Mouse (Mus musculus): Measurements from ENCODE around the gene Sned1. TPM values are rescaled to one million over a fixed set of nuclear protein-coding genes. Genes with fewer than 3 reads are reported as not detected.
"Not testable (repeated sequence)": the region's sequence is repeated elsewhere in the genome, so short reads cannot be mapped to it uniquely, and the experiment has no call there.

Gene Sned1
- total and polyA plus RNA-seq, 3 experiments, result 7.2 to 8.9 (median 7.6) TPM

DNA sequence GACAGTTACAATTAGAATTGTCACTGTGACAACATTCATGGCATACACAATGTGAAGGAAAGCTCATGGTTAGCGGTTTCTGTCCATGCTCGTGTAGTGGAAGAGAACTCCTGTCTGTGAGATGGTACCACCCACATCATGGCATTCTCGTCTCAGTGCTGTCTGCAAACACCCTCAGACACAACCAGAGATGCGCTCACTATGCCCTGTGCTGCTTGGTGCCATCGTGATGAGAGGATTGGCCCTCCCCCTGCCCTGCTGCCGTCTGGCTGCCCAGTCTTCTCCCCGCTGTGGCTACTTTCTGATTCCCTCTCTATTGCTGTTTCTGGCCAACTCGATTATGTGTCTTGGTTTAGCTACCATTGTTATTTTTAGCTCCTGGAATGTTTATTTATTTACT lies 56.4 kb downstream of the Sned1 start:
- no peak overlapping the region for H3K27ac ChIP-seq
- no peaks in the 10 kb centered on the region for H3K36me3 ChIP-seq (ENCODE audit: control insufficient read depth, insufficient read depth, low read length)
- H3K27me3 ChIP-seq (ENCODE audit: control insufficient read depth, insufficient read depth, low read length), result no peaks in the 10 kb centered on the region
- H3K9ac ChIP-seq (ENCODE audit: low read depth, low read length), result no peak overlapping the region
- WGBS, result 71% methylated on average over 8 of the region's 8 CpGs
- H3K4me1 ChIP-seq (ENCODE audit: control insufficient read depth, insufficient read depth, low read length), result no peaks in the 10 kb centered on the region
- no peaks in the 10 kb centered on the region for H3K79me2 ChIP-seq (replicated peaks; ENCODE audit: control insufficient read depth, insufficient read depth, low read length)
- TF ChIP-seq EP300 (IDR thresholded peaks at IDR 0.05; ENCODE audit: insufficient read depth, low read depth, low read length) (no peak), CTCF (IDR thresholded peaks at IDR 0.05) (no peak), POLR2A (IDR thresholded peaks at IDR 0.05; ENCODE audit: insufficient read depth, low read depth, low read length) (no peak)
- intact Hi-C loops (cut with DNase I), result no loop called here
- no peak for DNase-seq
- H3K4me3 ChIP-seq, result no peak overlapping the region

DNA sequence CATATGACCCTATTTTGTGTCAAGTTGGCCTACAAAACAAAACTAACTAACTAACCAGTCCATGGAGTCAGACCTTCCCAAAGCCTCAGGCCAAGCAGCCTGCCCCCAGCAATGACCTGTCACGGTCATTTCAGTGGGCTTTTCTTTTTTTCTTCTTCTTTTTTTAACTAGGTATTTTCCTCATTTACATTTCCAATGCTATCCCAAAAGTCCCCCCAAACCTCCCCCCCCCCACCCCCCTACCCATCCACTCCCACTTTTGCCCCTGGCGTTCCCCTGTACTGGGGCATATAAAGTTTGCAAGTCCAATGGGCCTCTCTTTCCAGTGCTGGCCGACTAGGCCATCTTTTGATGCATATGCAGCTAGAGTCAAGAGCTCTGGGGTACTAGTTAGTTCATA lies 58.9 kb downstream of the Sned1 start:
- H3K27ac ChIP-seq; H3K9ac ChIP-seq (ENCODE audit: low read depth, low read length); H3K79me2 ChIP-seq (replicated peaks; ENCODE audit: control insufficient read depth, insufficient read depth, low read length); H3K4me1 ChIP-seq (ENCODE audit: control insufficient read depth, insufficient read depth, low read length); intact Hi-C loops (cut with DNase I); H3K4me3 ChIP-seq; DNase-seq; H3K36me3 ChIP-seq (ENCODE audit: control insufficient read depth, insufficient read depth, low read length); H3K27me3 ChIP-seq (ENCODE audit: control insufficient read depth, insufficient read depth, low read length): not testable (repeated sequence)
- 82% methylated on average over 3 of the region's 3 CpGs for WGBS

DNA sequence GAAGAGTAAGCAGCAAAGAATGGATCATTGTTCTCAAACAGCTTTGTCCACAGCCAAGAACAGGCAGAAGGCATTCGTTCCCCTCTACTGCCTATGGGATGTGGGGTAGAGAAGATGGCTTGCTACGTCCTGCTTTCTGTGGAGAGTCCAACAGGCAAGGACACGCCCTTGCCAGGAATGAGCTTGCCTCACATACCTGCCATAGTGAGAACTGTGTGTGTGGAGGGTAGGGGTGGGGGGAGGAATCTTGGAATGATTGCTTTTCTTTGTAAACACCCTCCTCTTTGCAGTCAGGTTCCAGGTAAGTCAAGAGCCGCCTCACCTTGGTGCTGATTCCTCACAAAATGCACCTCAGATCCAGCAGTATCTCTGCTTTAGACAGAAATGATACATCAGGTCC lies 64.2 kb downstream of the Sned1 start:
- 79% methylated on average over 4 of the region's 4 CpGs for WGBS
- Histone ChIP-seq H3K4me3 (no peak overlapping the region), H3K4me1 (ENCODE audit: control insufficient read depth, insufficient read depth, low read length) (no peaks in the 10 kb centered on the region), H3K79me2 (replicated peaks; ENCODE audit: control insufficient read depth, insufficient read depth, low read length) (no peaks in the 10 kb centered on the region), H3K27me3 (ENCODE audit: control insufficient read depth, insufficient read depth, low read length) (no peaks in the 10 kb centered on the region), H3K36me3 (ENCODE audit: control insufficient read depth, insufficient read depth, low read length) (peaks cover 3% of the 10 kb centered on the region), H3K27ac (no peak overlapping the region), H3K9ac (ENCODE audit: low read depth, low read length) (no peak overlapping the region)
- intact Hi-C loops (cut with DNase I), result loop anchor here (5.0 kb wide), 1 partner anchor 62 kb away; the partner anchor contains the start of gene Sned1
- TF ChIP-seq EP300 (IDR thresholded peaks at IDR 0.05; ENCODE audit: insufficient read depth, low read depth, low read length) (no peak), CTCF (IDR thresholded peaks at IDR 0.05) (no peak), POLR2A (IDR thresholded peaks at IDR 0.05; ENCODE audit: insufficient read depth, low read depth, low read length) (no peak)
- DNase-seq, result no peak

DNA sequence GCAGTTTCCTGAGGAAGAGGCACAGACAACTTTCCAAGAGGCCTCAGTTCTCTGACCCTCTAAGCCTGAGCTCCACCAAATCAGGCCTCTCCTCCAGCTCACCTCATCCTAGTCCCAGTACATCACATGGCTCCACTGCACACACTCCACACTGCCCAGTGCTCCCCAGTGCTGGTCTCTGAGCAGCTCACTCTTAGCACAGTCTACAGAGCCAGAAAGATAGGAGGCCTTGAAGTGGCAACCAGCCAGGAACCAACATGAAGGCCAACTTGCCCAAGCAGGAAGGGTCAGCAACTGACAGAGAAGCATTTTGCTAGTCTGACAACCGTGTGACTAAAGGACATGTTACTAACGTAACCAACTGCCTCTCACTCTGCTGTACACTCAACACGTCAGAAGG lies 64.9 kb downstream of the Sned1 start:
- H3K4me1 ChIP-seq (ENCODE audit: control insufficient read depth, insufficient read depth, low read length), result peaks cover 2% of the 10 kb centered on the region; the same call in 1 of the 2 replicates
- 61% methylated on average over 3 of the region's 3 CpGs for WGBS
- peaks cover 3% of the 10 kb centered on the region for H3K36me3 ChIP-seq (ENCODE audit: control insufficient read depth, insufficient read depth, low read length)
- H3K79me2 ChIP-seq (replicated peaks; ENCODE audit: control insufficient read depth, insufficient read depth, low read length), result 0 out of 2 replicates have a peak, but pooled peaks cover under 1% of the 10 kb centered on the region
- intact Hi-C loops (cut with DNase I), result loop anchor here (5.0 kb wide), 1 partner anchor 63 kb away; the partner anchor contains the start of gene Sned1
- DNase-seq, result peak in 1 of 2 experiments; percentile 38
- no peak overlapping the region for H3K27ac ChIP-seq
- no peaks in the 10 kb centered on the region for H3K27me3 ChIP-seq (ENCODE audit: control insufficient read depth, insufficient read depth, low read length)
- no peak overlapping the region for H3K4me3 ChIP-seq
- 0 out of 2 replicates have a peak, but pooled peaks have one; percentile 23 for TF ChIP-seq EP300 (IDR thresholded peaks at IDR 0.05; ENCODE audit: insufficient read depth, low read depth, low read length)
- TF ChIP-seq CTCF (IDR thresholded peaks at IDR 0.05), result no peak
- H3K9ac ChIP-seq (ENCODE audit: low read depth, low read length), result no peak overlapping the region

DNA sequence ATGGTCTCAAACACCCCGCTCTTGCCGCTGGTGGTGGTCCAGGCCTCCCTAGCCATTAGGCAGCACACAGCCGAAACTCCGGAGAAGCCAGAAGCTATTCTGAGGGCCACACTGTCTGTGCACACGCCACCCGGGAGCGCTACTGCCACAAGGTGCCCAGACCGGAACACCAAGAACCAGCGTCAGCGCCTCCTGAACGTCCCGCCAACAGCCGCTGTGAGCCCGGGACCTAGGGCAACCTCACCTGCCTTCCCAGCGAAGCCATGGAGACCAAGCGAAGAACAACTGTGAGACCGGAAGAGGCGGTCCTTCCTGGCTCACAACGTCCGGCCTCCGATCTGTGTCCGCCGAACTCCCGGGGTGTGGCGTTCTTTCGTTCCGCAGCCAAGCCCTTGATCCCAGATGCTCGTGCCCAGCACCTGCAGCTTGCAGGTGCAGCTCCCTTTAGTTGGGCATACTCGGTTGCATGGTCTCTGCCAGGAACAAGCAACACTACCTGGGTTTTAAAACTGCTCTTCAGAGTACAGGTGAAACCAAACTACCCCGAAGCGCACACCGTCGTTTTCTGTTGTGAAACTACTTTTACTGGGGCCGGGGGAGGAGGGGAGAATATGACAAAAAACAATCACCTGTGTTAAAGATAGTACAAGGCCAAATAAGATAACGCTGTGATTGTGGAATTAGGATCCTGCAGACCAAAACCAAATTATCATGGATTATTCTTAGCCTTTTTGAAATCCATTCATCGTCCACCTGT lies 70.1 kb downstream of the Sned1 start, which contains the start of gene Mterf4:
Gene Mterf4, minus strand, starts transcription at position 335 of the 757 bp plus-strand sequence.
- H3K27ac ChIP-seq, result peak within 1 kb of the TSS; percentile 53

DNA sequence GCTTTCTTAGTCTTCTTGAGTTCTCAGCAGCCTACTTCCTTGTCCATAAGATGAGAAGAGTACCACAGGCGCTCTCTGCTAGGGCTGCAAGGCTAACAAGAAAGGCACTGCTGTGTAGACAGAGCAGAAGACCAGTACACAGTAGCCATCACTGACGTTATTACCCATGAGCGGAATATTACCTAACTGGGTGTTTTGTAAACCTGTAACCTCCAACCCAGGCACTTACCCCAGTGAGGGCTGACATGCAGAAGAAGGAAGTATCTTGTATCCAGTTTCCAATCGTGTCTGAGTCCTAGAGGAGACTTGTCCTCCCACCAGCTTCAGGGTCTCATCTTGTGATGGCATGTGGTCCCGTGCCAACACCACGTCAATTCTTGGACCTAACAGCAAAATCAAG lies 88.3 kb downstream of the Sned1 start:
- no peak for DNase-seq
- no peak overlapping the region for H3K4me3 ChIP-seq
- H3K27me3 ChIP-seq (ENCODE audit: control insufficient read depth, insufficient read depth, low read length), result no peaks in the 10 kb centered on the region
- H3K9ac ChIP-seq (ENCODE audit: low read depth, low read length), result no peak overlapping the region
- H3K79me2 ChIP-seq (replicated peaks; ENCODE audit: control insufficient read depth, insufficient read depth, low read length), result no peaks in the 10 kb centered on the region
- intact Hi-C loops (cut with DNase I), result no loop called here
- TF ChIP-seq CTCF (IDR thresholded peaks at IDR 0.05), result no peak
- TF ChIP-seq POLR2A (IDR thresholded peaks at IDR 0.05; ENCODE audit: insufficient read depth, low read depth, low read length), result no peak
- TF ChIP-seq EP300 (IDR thresholded peaks at IDR 0.05; ENCODE audit: insufficient read depth, low read depth, low read length), result no peak
- H3K27ac ChIP-seq, result no peak overlapping the region
- no peaks in the 10 kb centered on the region for H3K36me3 ChIP-seq (ENCODE audit: control insufficient read depth, insufficient read depth, low read length)
- no peaks in the 10 kb centered on the region for H3K4me1 ChIP-seq (ENCODE audit: control insufficient read depth, insufficient read depth, low read length)
- WGBS, result 92% methylated on average over 6 of the region's 6 CpGs

More for the DNA sequence above, 70.1 kb downstream of the Sned1 start, which contains the start of gene Mterf4:
- Histone ChIP-seq H3K9ac (ENCODE audit: low read depth, low read length) (peak within 1 kb of the TSS; percentile 94), H3K79me2 (replicated peaks; ENCODE audit: control insufficient read depth, insufficient read depth, low read length) (0 out of 2 replicates have a peak, but pooled peaks cover 1% of the 10 kb centered on the region), H3K4me1 (ENCODE audit: control insufficient read depth, insufficient read depth, low read length) (peaks cover 2% of the 10 kb centered on the region; the same call in 1 of the 2 replicates), H3K4me3 (peak within 1 kb of the TSS; percentile 97), H3K36me3 (ENCODE audit: control insufficient read depth, insufficient read depth, low read length) (peaks cover 3% of the 10 kb centered on the region), H3K27me3 (ENCODE audit: control insufficient read depth, insufficient read depth, low read length) (no peaks in the 10 kb centered on the region)
- 7% methylated on average over 36 of the region's 36 CpGs for WGBS
- DNase-seq, result peak; percentile 83 to 84
- intact Hi-C loops (cut with DNase I), result loop anchor here (5.0 kb wide), 1 partner anchor 37 kb away; the partner anchor contains the start of genes Pask and Ppp1r7
- 0 out of 2 replicates have a peak, but pooled peaks have one; percentile 30 for TF ChIP-seq EP300 (IDR thresholded peaks at IDR 0.05; ENCODE audit: insufficient read depth, low read depth, low read length)
- peak; percentile 72 for TF ChIP-seq POLR2A (IDR thresholded peaks at IDR 0.05; ENCODE audit: insufficient read depth, low read depth, low read length)
- TF ChIP-seq CTCF (IDR thresholded peaks at IDR 0.05), result peak; percentile 21; the same call in 1 of the 2 replicates

Measured in heart, adult 2 months (tissue).